Mouse (Mus musculus): ENCODE measurements around the gene Slc28a1. TPM values are rescaled to one million over a fixed set of nuclear protein-coding genes. Genes with fewer than 3 reads are reported as not detected.
A peak's percentile ranks its signal among the peaks of the same experiment; 100 is the strongest.
"Not testable (repeated sequence)": the region's sequence is repeated elsewhere in the genome, so short reads cannot be mapped to it uniquely, and the experiment has no call there.

Gene Slc28a1
- polyA plus RNA-seq, 1 experiment from 2014 or later = not detected

GRCm38 (mm10) chr7:81133941-81134340, 19.3 kb downstream of the Slc28a1 start:
- no peak overlapping the region for H3K4me3 ChIP-seq (ENCODE audit: low read depth, low read length)
- H3K4me1 ChIP-seq (ENCODE audit: control insufficient read depth, insufficient read depth, low read length) = peaks cover 2% of the 10 kb centered on the region; the same call in 1 of the 2 replicates
- H3K27me3 ChIP-seq (ENCODE audit: control insufficient read depth, insufficient read depth, low read depth, low read length) = no peaks in the 10 kb centered on the region
- H3K4me2 ChIP-seq (ENCODE audit: low read length) = no peak overlapping the region
- 0 out of 2 replicates have a peak, but pooled peaks have one; percentile 48 for ATAC-seq
- 79% methylated on average over 2 of the region's 2 CpGs for WGBS
- H3K9me3 ChIP-seq (replicated peaks; ENCODE audit: control insufficient read depth, low read length, poor library complexity, severe bottlenecking) = no peaks in the 10 kb centered on the region
- no peaks in the 10 kb centered on the region for H3K36me3 ChIP-seq (ENCODE audit: control insufficient read depth, insufficient read depth, low read length)
- H3K27ac ChIP-seq (ENCODE audit: low read length) = no peak overlapping the region
- no peak overlapping the region for H3K9ac ChIP-seq (ENCODE audit: low read depth, low read length)

GRCm38 (mm10) chr7:81134614-81135067, 20.0 kb downstream of the Slc28a1 start:
- Histone ChIP-seq H3K27me3 (ENCODE audit: control insufficient read depth, insufficient read depth, low read depth, low read length) (no peaks in the 10 kb centered on the region), H3K4me2 (ENCODE audit: low read length) (peak overlapping the region; percentile 35), H3K36me3 (ENCODE audit: control insufficient read depth, insufficient read depth, low read length) (no peaks in the 10 kb centered on the region), H3K4me1 (ENCODE audit: control insufficient read depth, insufficient read depth, low read length) (peaks cover 2% of the 10 kb centered on the region; the same call in 1 of the 2 replicates), H3K9me3 (replicated peaks; ENCODE audit: control insufficient read depth, low read length, poor library complexity, severe bottlenecking) (no peaks in the 10 kb centered on the region), H3K27ac (ENCODE audit: low read length) (peak overlapping the region; percentile 55), H3K9ac (ENCODE audit: low read depth, low read length) (0 out of 2 replicates have a peak overlapping the region, but pooled peaks have one; percentile 20), H3K4me3 (ENCODE audit: low read depth, low read length) (no peak overlapping the region)
- ATAC-seq = peak; percentile 80
- WGBS = 35% methylated on average over 9 of the region's 9 CpGs

- 90% methylated on average over 5 of the region's 5 CpGs for WGBS
- Histone ChIP-seq H3K36me3 (ENCODE audit: control insufficient read depth, insufficient read depth, low read length) (no peaks in the 10 kb centered on the region), H3K9ac (ENCODE audit: low read depth, low read length) (no peak overlapping the region), H3K9me3 (replicated peaks; ENCODE audit: control insufficient read depth, low read length, poor library complexity, severe bottlenecking) (no peaks in the 10 kb centered on the region), H3K4me2 (ENCODE audit: low read length) (no peak overlapping the region), H3K4me1 (ENCODE audit: control insufficient read depth, insufficient read depth, low read length) (peaks cover 2% of the 10 kb centered on the region; the same call in 1 of the 2 replicates), H3K27ac (ENCODE audit: low read length) (no peak overlapping the region), H3K4me3 (ENCODE audit: low read depth, low read length) (no peak overlapping the region), H3K27me3 (ENCODE audit: control insufficient read depth, insufficient read depth, low read depth, low read length) (no peaks in the 10 kb centered on the region)
- no peak for ATAC-seq
These were observed 22.7 kb downstream of the Slc28a1 start for GRCm38 (mm10) chr7:81137292-81137691.

GRCm38 (mm10) chr7:81139100-81139499, 24.5 kb downstream of the Slc28a1 start:
- Histone ChIP-seq H3K27me3 (ENCODE audit: control insufficient read depth, insufficient read depth, low read depth, low read length) (no peaks in the 10 kb centered on the region), H3K9me3 (replicated peaks; ENCODE audit: control insufficient read depth, low read length, poor library complexity, severe bottlenecking) (no peaks in the 10 kb centered on the region), H3K9ac (ENCODE audit: low read depth, low read length) (no peak overlapping the region), H3K27ac (ENCODE audit: low read length) (no peak overlapping the region), H3K36me3 (ENCODE audit: control insufficient read depth, insufficient read depth, low read length) (no peaks in the 10 kb centered on the region), H3K4me3 (ENCODE audit: low read depth, low read length) (no peak overlapping the region), H3K4me1 (ENCODE audit: control insufficient read depth, insufficient read depth, low read length) (peaks cover 2% of the 10 kb centered on the region; the same call in 1 of the 2 replicates), H3K4me2 (ENCODE audit: low read length) (no peak overlapping the region)
- WGBS = 90% methylated on average over 7 of the region's 7 CpGs
- ATAC-seq = no peak

GRCm38 (mm10) chr7:81139671-81140404, 25.2 kb downstream of the Slc28a1 start:
- Histone ChIP-seq H3K4me3 (ENCODE audit: low read depth, low read length) (no peak overlapping the region), H3K27ac (ENCODE audit: low read length) (no peak overlapping the region), H3K4me2 (ENCODE audit: low read length) (no peak overlapping the region), H3K4me1 (ENCODE audit: control insufficient read depth, insufficient read depth, low read length) (peaks cover 2% of the 10 kb centered on the region; the same call in 1 of the 2 replicates), H3K9ac (ENCODE audit: low read depth, low read length) (no peak overlapping the region), H3K36me3 (ENCODE audit: control insufficient read depth, insufficient read depth, low read length) (no peaks in the 10 kb centered on the region), H3K27me3 (ENCODE audit: control insufficient read depth, insufficient read depth, low read depth, low read length) (no peaks in the 10 kb centered on the region), H3K9me3 (replicated peaks; ENCODE audit: control insufficient read depth, low read length, poor library complexity, severe bottlenecking) (no peaks in the 10 kb centered on the region)
- 85% methylated on average over 5 of the region's 5 CpGs for WGBS
- no peak for ATAC-seq

GRCm38 (mm10) chr7:81141541-81141940, 26.9 kb downstream of the Slc28a1 start:
- Histone ChIP-seq H3K36me3 (ENCODE audit: control insufficient read depth, insufficient read depth, low read length) (no peaks in the 10 kb centered on the region), H3K4me2 (ENCODE audit: low read length) (no peak overlapping the region), H3K9ac (ENCODE audit: low read depth, low read length) (no peak overlapping the region), H3K27me3 (ENCODE audit: control insufficient read depth, insufficient read depth, low read depth, low read length) (no peaks in the 10 kb centered on the region), H3K9me3 (replicated peaks; ENCODE audit: control insufficient read depth, low read length, poor library complexity, severe bottlenecking) (no peaks in the 10 kb centered on the region), H3K4me3 (ENCODE audit: low read depth, low read length) (no peak overlapping the region), H3K4me1 (ENCODE audit: control insufficient read depth, insufficient read depth, low read length) (no peaks in the 10 kb centered on the region), H3K27ac (ENCODE audit: low read length) (no peak overlapping the region)
- ATAC-seq = no peak
- 73% methylated on average over 1 of the region's 1 CpGs for WGBS

GRCm38 (mm10) chr7:81143056-81143455, 28.5 kb downstream of the Slc28a1 start:
- not testable (repeated sequence) for H3K4me1 ChIP-seq (ENCODE audit: control insufficient read depth, insufficient read depth, low read length); H3K4me2 ChIP-seq (ENCODE audit: low read length); H3K9me3 ChIP-seq (replicated peaks; ENCODE audit: control insufficient read depth, low read length, poor library complexity, severe bottlenecking); H3K4me3 ChIP-seq (ENCODE audit: low read depth, low read length); H3K36me3 ChIP-seq (ENCODE audit: control insufficient read depth, insufficient read depth, low read length); H3K27ac ChIP-seq (ENCODE audit: low read length); H3K27me3 ChIP-seq (ENCODE audit: control insufficient read depth, insufficient read depth, low read depth, low read length); ATAC-seq; H3K9ac ChIP-seq (ENCODE audit: low read depth, low read length)
- 67% methylated on average over 4 of the region's 4 CpGs for WGBS

GRCm38 (mm10) chr7:81149759-81150158, 35.2 kb downstream of the Slc28a1 start:
- no peak overlapping the region for H3K9ac ChIP-seq (ENCODE audit: low read depth, low read length)
- WGBS = 90% methylated on average over 11 of the region's 11 CpGs
- no peaks in the 10 kb centered on the region for H3K27me3 ChIP-seq (ENCODE audit: control insufficient read depth, insufficient read depth, low read depth, low read length)
- H3K27ac ChIP-seq (ENCODE audit: low read length) = no peak overlapping the region
- no peaks in the 10 kb centered on the region for H3K36me3 ChIP-seq (ENCODE audit: control insufficient read depth, insufficient read depth, low read length)
- no peak for ATAC-seq
- no peak overlapping the region for H3K4me2 ChIP-seq (ENCODE audit: low read length)
- no peaks in the 10 kb centered on the region; the same call in 1 of the 2 replicates for H3K9me3 ChIP-seq (replicated peaks; ENCODE audit: control insufficient read depth, low read length, poor library complexity, severe bottlenecking)
- H3K4me3 ChIP-seq (ENCODE audit: low read depth, low read length) = no peak overlapping the region
- H3K4me1 ChIP-seq (ENCODE audit: control insufficient read depth, insufficient read depth, low read length) = no peaks in the 10 kb centered on the region

GRCm38 (mm10) chr7:81151216-81151615, 36.6 kb downstream of the Slc28a1 start:
- Histone ChIP-seq H3K27me3 (ENCODE audit: control insufficient read depth, insufficient read depth, low read depth, low read length) (no peaks in the 10 kb centered on the region), H3K27ac (ENCODE audit: low read length) (no peak overlapping the region), H3K4me1 (ENCODE audit: control insufficient read depth, insufficient read depth, low read length) (no peaks in the 10 kb centered on the region), H3K9ac (ENCODE audit: low read depth, low read length) (no peak overlapping the region), H3K9me3 (replicated peaks; ENCODE audit: control insufficient read depth, low read length, poor library complexity, severe bottlenecking) (no peaks in the 10 kb centered on the region; the same call in 1 of the 2 replicates), H3K4me3 (ENCODE audit: low read depth, low read length) (no peak overlapping the region), H3K36me3 (ENCODE audit: control insufficient read depth, insufficient read depth, low read length) (no peaks in the 10 kb centered on the region), H3K4me2 (ENCODE audit: low read length) (no peak overlapping the region)
- WGBS = 90% methylated on average over 8 of the region's 8 CpGs
- no peak for ATAC-seq
